Mouse (Mus musculus) forebrain, embryonic 10.5 days (tissue): ENCODE data around the gene Gm45713. TPM values are rescaled to one million over a fixed set of nuclear protein-coding genes. Genes with fewer than 3 reads are reported as not detected.
A peak's percentile ranks its signal among the peaks of the same experiment; 100 is the strongest.

Source experiments
- DNase-seq: peaks from one replicate; pipeline ENCODE4 v3.0.0-alpha.2; 2017; ENCODE audit warnings: low spot score; ENCODE audit errors: extremely low spot score
- H3K27ac ChIP-seq: fragments of 300-500 bp; sonication (generic); 2 replicates; pipeline ENCODE4 v1.5.1; 2016; ENCODE audit warnings: mild to moderate bottlenecking
- H3K27me3 ChIP-seq: fragments of 300-500 bp; sonication (generic); 2 replicates; pipeline ENCODE4 v1.6.1; 2016; ENCODE audit warnings: mild to moderate bottlenecking; ENCODE audit not compliant: poor library complexity, severe bottlenecking
- H3K36me3 ChIP-seq: fragments of 300-500 bp; sonication (generic); replicated peaks from 2 replicates; pipeline ENCODE4 v1.6.1; 2016; ENCODE audit warnings: mild to moderate bottlenecking, moderate library complexity
- H3K4me1 ChIP-seq: fragments of 300-500 bp; sonication (generic); 2 replicates; pipeline ENCODE4 v1.6.1; 2016
- H3K4me3 ChIP-seq: fragments of 300-500 bp; sonication (generic); 2 replicates; pipeline ENCODE4 v1.5.1; 2016; ENCODE audit warnings: mild to moderate bottlenecking, moderate library complexity
- H3K9me3 ChIP-seq: fragments of 300-500 bp; sonication (generic); 2 replicates; pipeline ENCODE4 v1.6.1; 2016; ENCODE audit warnings: mild to moderate bottlenecking, moderate library complexity
- WGBS: fragments of 180-500 bp; shearing (Covaris S2); methylation state at CpG from one replicate; pipeline ENCODE4 v1.1.7; 2016; 5-methylcytosine and 5-hydroxymethylcytosine counted together
- polyA plus RNA-seq: library from polyadenylated mRNA; unstranded; fragments of >200 nt; fragmentation: Nextera tagmentation; extraction: Ambion mirVana; gene quantifications from 2 replicates; pipeline ENCODE4 v1.2.1, GENCODE M21; 2016

The Gm45713 gene
- polyA plus RNA-seq, result 0.11 and 0.27 TPM in 2 replicates

DNA sequence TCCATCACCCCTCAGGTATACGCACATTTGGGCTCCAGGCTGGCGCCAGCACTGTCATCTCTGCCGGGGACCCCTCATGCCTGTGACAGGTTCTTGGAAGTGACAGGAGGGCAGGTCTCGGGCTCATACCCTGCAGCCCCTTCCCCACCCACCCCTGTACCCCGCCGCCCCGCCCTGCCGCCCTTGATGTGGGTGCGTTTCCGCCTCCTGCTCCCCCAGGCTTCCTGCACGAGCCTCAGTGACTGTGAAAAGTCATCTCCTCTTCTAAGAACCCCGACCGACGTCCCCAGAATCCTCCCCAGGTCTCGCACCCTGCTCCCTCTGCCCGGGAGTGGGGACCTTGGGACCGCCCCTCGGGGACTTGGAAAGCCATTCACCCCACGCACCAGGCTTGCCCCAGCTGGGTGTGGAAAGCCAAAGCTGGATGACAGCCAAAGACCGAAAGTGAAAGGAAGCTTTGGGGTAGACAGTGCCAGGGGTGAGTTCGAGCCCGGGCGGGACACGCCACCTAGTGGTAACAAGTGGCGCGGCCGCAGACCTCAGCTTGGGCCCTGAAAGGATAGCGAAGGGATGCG lies at the start of gene Gm45713, which contains the start of gene Flt3l:
Gm45713 (minus strand) TSS at position 239 of the 575 bp plus-strand sequence.
Flt3l (minus strand) TSS at position 440 of the 575 bp plus-strand sequence.
- H3K36me3 ChIP-seq, result no peaks in the 10 kb centered on the region
- H3K27me3 ChIP-seq, result peaks cover 44% of the 10 kb centered on the region
- no peaks in the 10 kb centered on the region for H3K9me3 ChIP-seq
- peak within 1 kb of the TSS; percentile 68 for H3K27ac ChIP-seq
- H3K4me3 ChIP-seq, result peak within 1 kb of the TSS; percentile 55
- 5% methylated on average over 29 of the region's 29 CpGs for WGBS
- H3K4me1 ChIP-seq, result peaks cover 28% of the 10 kb centered on the region
- DNase-seq, result peak; percentile 79

DNA sequence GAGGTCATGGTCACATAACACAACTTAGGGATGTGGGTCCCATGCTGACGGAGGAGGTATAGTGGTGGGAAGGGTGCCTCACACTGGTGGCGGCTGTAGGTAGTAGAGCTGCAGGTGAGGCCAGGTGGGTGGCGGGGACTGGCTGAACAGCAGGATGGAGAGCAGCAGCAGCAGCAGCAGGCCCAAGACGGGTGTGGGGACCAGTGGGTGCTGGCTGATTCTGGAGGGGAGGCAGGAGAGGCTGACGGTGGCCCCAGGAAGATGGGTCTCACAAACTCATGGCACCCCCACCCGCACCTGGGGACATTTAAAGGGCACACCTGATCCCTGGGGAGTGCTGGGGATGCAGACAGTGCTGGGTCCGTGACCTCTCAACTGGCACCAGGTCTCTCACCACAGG lies 47.6 kb upstream of the Gm45713 start:
- 67% methylated on average over 7 of the region's 7 CpGs for WGBS

DNA sequence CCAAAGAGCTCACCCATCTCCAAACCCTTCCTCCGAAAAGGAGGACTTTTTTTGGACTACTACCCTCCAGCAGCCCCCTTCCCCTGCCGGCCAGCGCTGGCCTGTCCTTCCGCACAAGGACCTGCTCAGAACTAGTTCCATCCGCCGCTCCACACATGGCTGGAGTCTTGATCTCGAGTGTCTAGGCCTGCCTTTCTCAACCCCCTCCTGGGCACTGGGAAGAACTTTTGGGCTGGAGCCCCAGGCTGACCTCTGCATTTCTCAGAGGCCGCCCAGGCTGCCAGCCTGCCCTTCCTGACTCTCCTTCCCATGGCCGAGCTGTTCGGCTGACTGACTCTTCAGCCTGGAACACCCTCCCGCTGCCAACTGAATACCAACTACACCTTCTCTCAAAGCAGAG lies 46.6 kb upstream of the Gm45713 start:
- Histone ChIP-seq H3K27me3 (peaks cover 100% of the 10 kb centered on the region), H3K4me1 (peaks cover 42% of the 10 kb centered on the region), H3K4me3 (peak overlapping the region; percentile 45), H3K36me3 (no peaks in the 10 kb centered on the region), H3K9me3 (no peaks in the 10 kb centered on the region), H3K27ac (no peak overlapping the region)
- WGBS, result 17% methylated on average over 11 of the region's 11 CpGs
- DNase-seq, result no peak

More for the DNA sequence above, 47.6 kb upstream of the Gm45713 start:
- Histone ChIP-seq H3K9me3 (no peaks in the 10 kb centered on the region), H3K27ac (no peak overlapping the region), H3K36me3 (no peaks in the 10 kb centered on the region), H3K4me3 (no peak overlapping the region), H3K4me1 (peaks cover 42% of the 10 kb centered on the region), H3K27me3 (peaks cover 100% of the 10 kb centered on the region)
- no peak for DNase-seq

DNA sequence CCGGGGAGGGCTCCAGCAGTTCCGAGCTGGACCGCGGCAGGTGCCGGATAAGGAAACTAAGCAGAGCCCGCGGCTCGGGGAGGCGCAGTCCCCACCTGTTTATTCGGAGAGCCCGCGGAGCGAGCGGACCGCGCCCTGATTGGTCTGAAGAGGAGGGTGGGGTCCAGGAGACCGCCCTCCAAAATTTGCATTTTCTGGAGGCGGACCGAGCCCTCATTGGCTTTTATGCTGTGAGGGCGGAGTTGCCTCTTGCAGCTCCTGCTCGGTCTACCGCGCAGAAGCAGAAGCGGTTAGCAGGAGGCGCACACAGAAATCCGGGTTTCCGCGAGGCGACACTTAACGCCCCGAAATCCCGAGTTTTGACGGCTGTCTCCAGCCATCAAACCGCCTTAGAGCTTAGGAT lies 46.2 kb upstream of the Gm45713 start:
- Histone ChIP-seq H3K27ac (no peak overlapping the region), H3K27me3 (peaks cover 100% of the 10 kb centered on the region), H3K4me1 (peaks cover 42% of the 10 kb centered on the region), H3K9me3 (no peaks in the 10 kb centered on the region), H3K36me3 (no peaks in the 10 kb centered on the region), H3K4me3 (peak overlapping the region; percentile 45)
- DNase-seq, result peak; percentile 84
- WGBS, result 0% methylated on average over 34 of the region's 34 CpGs

GRCm38 (mm10) chr7:45181540-45181939 lies 45.5 kb upstream of the Gm45713 start:
- H3K4me3 ChIP-seq, result peak overlapping the region; percentile 45

GRCm38 (mm10) chr7:45180896-45181477 lies 45.0 kb upstream of the Gm45713 start, which contains the start of gene Pth2:
Gene Pth2 (plus strand): TSS chr7:45180995.
- no peak for DNase-seq
- Histone ChIP-seq H3K27ac (no peak within 1 kb of the TSS), H3K4me3 (peak within 1 kb of the TSS; percentile 45), H3K27me3 (peaks cover 100% of the 10 kb centered on the region), H3K36me3 (no peaks in the 10 kb centered on the region), H3K9me3 (no peaks in the 10 kb centered on the region), H3K4me1 (peaks cover 46% of the 10 kb centered on the region)
- WGBS, result 19% methylated on average over 20 of the region's 20 CpGs

More at GRCm38 (mm10) chr7:45181540-45181939, 45.5 kb upstream of the Gm45713 start:
- Histone ChIP-seq H3K36me3 (no peaks in the 10 kb centered on the region), H3K27ac (no peak overlapping the region), H3K9me3 (no peaks in the 10 kb centered on the region), H3K27me3 (peaks cover 100% of the 10 kb centered on the region), H3K4me1 (peaks cover 46% of the 10 kb centered on the region)
- WGBS, result 3% methylated on average over 35 of the region's 35 CpGs
- DNase-seq, result no peak

DNA sequence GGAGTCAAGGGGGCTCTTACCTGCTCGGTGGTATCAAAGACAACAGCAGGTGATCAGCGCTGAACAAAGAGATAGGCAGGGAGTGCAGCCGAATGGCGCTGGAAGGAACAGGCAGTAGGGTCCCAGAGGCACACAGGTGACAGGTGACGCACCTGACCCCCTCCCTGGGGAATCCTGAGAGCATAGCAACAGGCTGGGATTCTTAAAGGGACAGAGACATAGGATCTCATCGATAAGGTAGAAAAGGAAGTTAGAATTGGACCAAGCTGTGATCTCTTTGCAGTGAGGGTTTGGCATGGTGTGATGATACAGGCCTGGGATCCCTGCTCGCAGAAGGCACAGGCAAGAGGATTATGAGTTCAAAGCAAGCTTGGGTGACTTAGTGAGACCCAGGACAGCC lies 43.4 kb upstream of the Gm45713 start, which contains the start of gene Gfy:
Gfy (minus strand) TSS at position 101 of the 400 bp plus-strand sequence.
- H3K27me3 ChIP-seq, result peaks cover 100% of the 10 kb centered on the region
- H3K9me3 ChIP-seq, result no peaks in the 10 kb centered on the region
- H3K4me1 ChIP-seq, result peaks cover 54% of the 10 kb centered on the region
- no peak within 1 kb of the TSS for H3K4me3 ChIP-seq
- H3K27ac ChIP-seq, result no peak within 1 kb of the TSS
- no peaks in the 10 kb centered on the region for H3K36me3 ChIP-seq
- no peak for DNase-seq
- 30% methylated on average over 7 of the region's 7 CpGs for WGBS

DNA sequence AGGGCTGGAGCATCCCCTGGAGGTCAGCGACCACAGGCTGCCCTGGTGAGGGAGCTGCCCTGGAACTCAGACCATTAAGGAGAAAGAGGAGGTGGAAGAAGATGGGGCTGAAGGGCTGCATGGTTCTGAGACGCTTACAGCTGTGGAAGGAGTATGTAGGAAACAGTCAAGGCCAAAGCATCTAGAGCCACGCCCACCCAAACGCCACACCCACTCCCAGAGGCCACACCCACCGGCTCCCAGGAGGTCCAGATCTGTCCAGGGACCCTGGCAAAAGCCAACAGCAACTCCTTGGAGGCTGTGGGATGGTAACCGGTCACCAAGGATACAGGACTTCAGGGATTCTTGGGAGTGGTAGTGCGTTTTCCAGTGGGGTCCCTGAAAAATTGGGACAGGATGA lies 42.5 kb upstream of the Gm45713 start:
- WGBS, result 21% methylated on average over 7 of the region's 7 CpGs
- H3K36me3 ChIP-seq, result no peaks in the 10 kb centered on the region
- no peak overlapping the region for H3K4me3 ChIP-seq
- no peak for DNase-seq
- H3K27ac ChIP-seq, result no peak overlapping the region
- H3K27me3 ChIP-seq, result peaks cover 99% of the 10 kb centered on the region
- H3K9me3 ChIP-seq, result no peaks in the 10 kb centered on the region
- H3K4me1 ChIP-seq, result peaks cover 56% of the 10 kb centered on the region

- H3K4me3 ChIP-seq, result peak overlapping the region; percentile 40
These were observed 40.3 kb upstream of the Gm45713 start for GRCm38 (mm10) chr7:45176356-45176755.

GRCm38 (mm10) chr7:45175929-45176328 lies 39.9 kb upstream of the Gm45713 start:
- DNase-seq, result no peak
- WGBS, result under 1% methylated on average over 23 of the region's 23 CpGs
- Histone ChIP-seq H3K36me3 (no peaks in the 10 kb centered on the region), H3K27me3 (peaks cover 98% of the 10 kb centered on the region), H3K9me3 (peaks cover 11% of the 10 kb centered on the region; the same call in 1 of the 2 replicates), H3K27ac (no peak overlapping the region), H3K4me3 (peak overlapping the region; percentile 40), H3K4me1 (peaks cover 34% of the 10 kb centered on the region)

More at GRCm38 (mm10) chr7:45176356-45176755, 40.3 kb upstream of the Gm45713 start:
- no peaks in the 10 kb centered on the region for H3K36me3 ChIP-seq
- DNase-seq, result no peak
- H3K9me3 ChIP-seq, result peaks cover 11% of the 10 kb centered on the region; the same call in 1 of the 2 replicates
- H3K27me3 ChIP-seq, result peaks cover 98% of the 10 kb centered on the region
- H3K4me1 ChIP-seq, result peaks cover 38% of the 10 kb centered on the region
- H3K27ac ChIP-seq, result no peak overlapping the region
- 2% methylated on average over 31 of the region's 31 CpGs for WGBS

DNA sequence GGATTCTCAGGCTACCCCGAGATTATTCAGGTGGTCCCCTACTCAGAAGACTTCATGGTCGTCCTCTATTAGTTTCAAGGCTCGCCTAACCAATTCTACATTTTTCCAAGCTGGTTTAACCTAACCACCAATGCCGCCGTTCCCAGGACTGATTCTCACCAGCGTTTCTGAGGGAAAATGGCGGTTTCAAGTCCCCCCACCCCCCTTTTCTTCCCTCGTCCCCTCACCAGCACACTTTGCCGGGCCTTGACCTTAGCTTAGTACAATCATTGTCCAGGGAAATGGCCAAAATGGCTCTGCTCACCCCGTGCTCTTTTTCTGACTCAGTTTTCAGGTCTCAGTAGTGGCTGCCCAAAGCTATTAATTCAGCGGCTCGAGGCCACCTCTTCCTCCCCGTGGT lies 39.4 kb upstream of the Gm45713 start:
- peaks cover 98% of the 10 kb centered on the region for H3K27me3 ChIP-seq
- DNase-seq, result no peak
- H3K4me3 ChIP-seq, result peak overlapping the region; percentile 40; the same call in 1 of the 2 replicates
- peaks cover 29% of the 10 kb centered on the region for H3K4me1 ChIP-seq
- no peak overlapping the region for H3K27ac ChIP-seq
- no peaks in the 10 kb centered on the region for H3K36me3 ChIP-seq
- WGBS, result 4% methylated on average over 13 of the region's 13 CpGs
- H3K9me3 ChIP-seq, result peaks cover 16% of the 10 kb centered on the region

DNA sequence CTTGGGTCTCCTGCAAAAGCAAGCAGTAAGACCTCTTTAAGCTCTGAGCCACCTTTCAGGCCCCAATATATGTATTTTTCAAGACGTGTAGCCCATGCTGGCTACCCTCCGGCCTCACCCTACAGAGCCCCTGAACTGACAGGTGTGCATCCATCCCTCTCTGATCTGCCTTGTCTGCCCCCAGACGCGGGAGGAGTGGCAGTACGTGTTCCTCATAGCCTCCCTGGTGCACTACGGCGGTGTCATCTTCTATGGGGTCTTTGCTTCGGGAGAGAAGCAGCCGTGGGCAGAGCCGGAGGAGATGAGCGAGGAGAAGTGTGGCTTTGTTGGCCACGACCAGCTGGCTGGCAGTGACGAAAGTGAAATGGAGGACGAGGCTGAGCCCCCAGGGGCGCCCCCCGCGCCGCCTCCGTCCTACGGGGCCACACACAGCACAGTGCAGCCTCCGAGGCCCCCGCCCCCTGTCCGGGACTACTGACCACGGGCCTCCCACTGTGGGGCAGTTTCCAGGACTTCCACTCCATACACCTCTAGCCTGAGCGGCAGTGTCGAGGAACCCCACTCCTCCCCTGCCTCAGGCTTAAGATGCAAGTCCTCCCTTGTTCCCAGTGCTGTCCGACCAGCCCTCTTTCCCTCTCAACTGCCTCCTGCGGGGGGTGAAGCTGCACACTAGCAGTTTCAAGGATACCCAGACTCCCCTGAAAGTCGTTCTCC lies 38.7 kb upstream of the Gm45713 start:
- peak overlapping the region; percentile 44; the same call in 1 of the 2 replicates for H3K27ac ChIP-seq
- peak overlapping the region; percentile 40 for H3K4me3 ChIP-seq

More for the DNA sequence above, 38.7 kb upstream of the Gm45713 start:
- 2% methylated on average over 29 of the region's 29 CpGs for WGBS
- Histone ChIP-seq H3K36me3 (no peaks in the 10 kb centered on the region), H3K27me3 (peaks cover 98% of the 10 kb centered on the region), H3K4me1 (peaks cover 27% of the 10 kb centered on the region), H3K9me3 (peaks cover 23% of the 10 kb centered on the region)
- DNase-seq, result peak; percentile 43
